Mouse (Mus musculus): ENCODE measurements around the gene P4ha1. TPM values are rescaled to one million over a fixed set of nuclear protein-coding genes. Genes with fewer than 3 reads are reported as not detected.

Gene P4ha1
- polyA plus RNA-seq, 1 experiment from 2014 or later: 78.0 TPM

- peaks cover 3% of the 10 kb centered on the region; the same call in 1 of the 2 replicates for H3K9me3 ChIP-seq (ENCODE audit: low read length)
- no peaks in the 10 kb centered on the region for H3K4me1 ChIP-seq (ENCODE audit: insufficient read depth, low read length)
- H3K9ac ChIP-seq (replicated peaks; ENCODE audit: low read length): no peak overlapping the region
- no peaks in the 10 kb centered on the region for H3K36me3 ChIP-seq (ENCODE audit: insufficient read depth, low read length)
- WGBS: 87% methylated on average over 3 of the region's 3 CpGs
- no peak overlapping the region for H3K4me3 ChIP-seq (ENCODE audit: low read length)
- H3K27ac ChIP-seq (ENCODE audit: low read length): no peak overlapping the region
- ATAC-seq (ENCODE audit: low FRiP score, low TSS enrichment): no peak
- no peak overlapping the region for H3K4me2 ChIP-seq (replicated peaks; ENCODE audit: low read depth, low read length)
- H3K27me3 ChIP-seq (ENCODE audit: insufficient read depth, low read length): no peaks in the 10 kb centered on the region
Observed at GRCm38 (mm10) chr10:59416623-59417022, 93.5 kb downstream of the P4ha1 start.

GRCm38 (mm10) chr10:59419516-59419915, 96.4 kb downstream of the P4ha1 start:
- no peak overlapping the region for H3K4me3 ChIP-seq (ENCODE audit: low read length)

More at GRCm38 (mm10) chr10:59419516-59419915, 96.4 kb downstream of the P4ha1 start:
- no peaks in the 10 kb centered on the region for H3K27me3 ChIP-seq (ENCODE audit: insufficient read depth, low read length)
- no peak overlapping the region for H3K9ac ChIP-seq (replicated peaks; ENCODE audit: low read length)
- 94% methylated on average over 4 of the region's 4 CpGs for WGBS
- H3K9me3 ChIP-seq (ENCODE audit: low read length): no peaks in the 10 kb centered on the region
- no peak for ATAC-seq (ENCODE audit: low FRiP score, low TSS enrichment)
- H3K4me1 ChIP-seq (ENCODE audit: insufficient read depth, low read length): peaks cover 7% of the 10 kb centered on the region
- H3K36me3 ChIP-seq (ENCODE audit: insufficient read depth, low read length): no peaks in the 10 kb centered on the region
- H3K4me2 ChIP-seq (replicated peaks; ENCODE audit: low read depth, low read length): no peak overlapping the region
- H3K27ac ChIP-seq (ENCODE audit: low read length): no peak overlapping the region

Other genes starting within 250 kb of the P4ha1 start
- 46.3 and 48.6 TPM in 2 replicates for gene Sept10, start 101.4 kb upstream of the P4ha1 start, polyA plus RNA-seq (2015; fragmentation: Nextera tagmentation; extraction: Ambion mirVana)
- gene Sowahc, start 101.3 kb upstream of the P4ha1 start, polyA plus RNA-seq (2015; fragmentation: Nextera tagmentation; extraction: Ambion mirVana): 11.4 and 11.7 TPM in 2 replicates
- gene Gm10273, start 72.3 kb downstream of the P4ha1 start, polyA plus RNA-seq (2015; fragmentation: Nextera tagmentation; extraction: Ambion mirVana): 8.4 and 21.9 TPM in 2 replicates
- 0.27 and 0.44 TPM in 2 replicates for gene Pla2g12b, start 80.4 kb downstream of the P4ha1 start, polyA plus RNA-seq (2015; fragmentation: Nextera tagmentation; extraction: Ambion mirVana)
- gene Oit3, start 118.5 kb downstream of the P4ha1 start, polyA plus RNA-seq (2015; fragmentation: Nextera tagmentation; extraction: Ambion mirVana): 2.0 and 2.3 TPM in 2 replicates